Mouse (Mus musculus): Measurements from ENCODE around the gene Snca. TPM values are rescaled to one million over a fixed set of nuclear protein-coding genes. Genes with fewer than 3 reads are reported as not detected.

Gene Snca
- 13.1 and 20.4 TPM in 2 replicates for polyA plus RNA-seq (2012; ENCODE audit: low replicate concordance)

DNA sequence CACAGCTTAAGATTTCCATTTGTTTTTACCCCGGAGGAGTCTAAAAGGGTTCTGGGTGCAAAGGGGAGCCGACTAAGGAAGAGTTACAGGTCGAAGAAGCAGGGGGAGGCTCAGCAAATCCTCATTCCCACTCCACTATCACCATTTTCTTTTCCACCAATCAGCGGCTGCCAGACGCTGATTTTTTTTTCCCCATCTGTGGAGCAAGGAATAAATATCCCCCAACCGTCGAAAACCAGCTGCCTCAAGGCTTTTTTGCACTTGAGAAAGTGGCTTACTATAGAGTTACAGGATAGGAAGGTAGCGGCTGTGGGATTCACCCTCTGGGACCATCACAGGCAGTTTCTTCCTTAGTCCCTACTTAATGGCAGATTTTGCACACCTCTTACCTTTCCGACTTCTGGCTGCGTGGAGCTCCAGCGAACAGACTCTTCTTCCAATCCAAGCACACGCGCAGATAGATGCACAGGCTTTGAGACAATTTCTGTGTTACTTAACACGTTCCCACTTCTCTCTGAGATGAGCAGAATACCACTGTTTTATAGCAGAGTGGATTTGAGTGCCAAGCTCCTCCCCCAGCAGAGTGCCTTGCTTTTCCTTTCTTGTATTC is at the start of gene Snca:
Gene Snca (minus strand): TSS at position 574 of the 610 bp plus-strand sequence.

Other genes with a start within 250 kb of the Snca start
- gene Mmrn1, start 95.1 kb upstream of the Snca start, polyA plus RNA-seq (2012; ENCODE audit: low replicate concordance), result not detected in 2 replicates

All from leukemia stem cell, adult 10-12 weeks (primary cell).